Mouse (Mus musculus) midbrain, embryonic 14.5 days (tissue): ENCODE measurements around the gene Siglecf. TPM values are rescaled to one million over a fixed set of nuclear protein-coding genes. Genes with fewer than 3 reads are reported as not detected.
"Not testable (repeated sequence)": the region's sequence is repeated elsewhere in the genome, so short reads cannot be mapped to it uniquely, and the experiment has no call there.

Experiments used
- ATAC-seq: fragments of 200-750 bp; cut with Nextera tagmentation; 2 replicates; pipeline ENCODE4 v1.8.0; 2017; ENCODE audit warnings: moderate number of reproducible peaks, moderate library complexity; ENCODE audit not compliant: low FRiP score, low TSS enrichment
- DNase-seq: peaks from one replicate; pipeline ENCODE4 v3.0.0-alpha.2; 2015
- H3K27ac ChIP-seq: fragments of 300-500 bp; sonication (generic); replicated peaks from 2 replicates; pipeline ENCODE4 v1.5.1; 2014; ENCODE audit warnings: mild to moderate bottlenecking, low read depth, low read length, moderate library complexity
- H3K27me3 ChIP-seq: fragments of 300-500 bp; sonication (generic); 2 replicates; pipeline ENCODE4 v1.6.1; 2014; ENCODE audit warnings: low read length, control low read depth, mixed read lengths; ENCODE audit not compliant: control insufficient read depth, insufficient read depth
- H3K36me3 ChIP-seq: fragments of 300-500 bp; sonication (generic); 2 replicates; pipeline ENCODE4 v1.6.1; 2014; ENCODE audit warnings: low read length, control low read depth; ENCODE audit not compliant: control insufficient read depth, insufficient read depth
- H3K4me1 ChIP-seq: fragments of 300-500 bp; sonication (generic); 2 replicates; pipeline ENCODE4 v1.6.1; 2014; ENCODE audit warnings: mild to moderate bottlenecking, antibody characterized with exemption, low read length, control low read depth; ENCODE audit not compliant: control insufficient read depth, insufficient read depth
- H3K4me2 ChIP-seq: fragments of 300-500 bp; sonication (generic); 2 replicates; pipeline ENCODE4 v1.6.1; 2014; ENCODE audit warnings: mild to moderate bottlenecking, low read length, moderate library complexity
- H3K4me3 ChIP-seq: fragments of 300-500 bp; sonication (generic); replicated peaks from 2 replicates; pipeline ENCODE4 v1.5.1; 2014; ENCODE audit warnings: low read depth, low read length
- H3K9ac ChIP-seq: fragments of 300-500 bp; sonication (generic); replicated peaks from 2 replicates; pipeline ENCODE4 v1.6.1; 2014; ENCODE audit warnings: mild to moderate bottlenecking, low read length, moderate library complexity
- H3K9me3 ChIP-seq: fragments of 300-500 bp; sonication (generic); 2 replicates; pipeline ENCODE4 v1.6.1; 2016; ENCODE audit warnings: low read length, control low read depth, mixed read lengths; ENCODE audit not compliant: control insufficient read depth
- WGBS: fragments of 180-500 bp; shearing (Covaris S2); extraction: QIAGEN DNeasy Blood & Tissue Kit; methylation state at CpG from one replicate; pipeline ENCODE4 v1.1.7; 2014; 5-methylcytosine and 5-hydroxymethylcytosine counted together
- polyA plus RNA-seq: library from polyadenylated mRNA; unstranded; fragments of >200 nt; fragmentation: Nextera tagmentation; extraction: Ambion mirVana; gene quantifications from 2 replicates; pipeline ENCODE4 v1.2.1, GENCODE M21; 2014

The Siglecf gene
- polyA plus RNA-seq, 1 experiment from 2014 or later = 0.21 TPM

GRCm38 (mm10) chr7:43333899-43334298 lies 17.2 kb upstream of the Siglecf start:
- H3K4me2 ChIP-seq = no peak overlapping the region
- no peaks in the 10 kb centered on the region for H3K9me3 ChIP-seq
- 74% methylated on average over 2 of the region's 2 CpGs for WGBS
- DNase-seq = no peak
- no peak overlapping the region for H3K9ac ChIP-seq
- H3K36me3 ChIP-seq = no peaks in the 10 kb centered on the region
- H3K27ac ChIP-seq = no peak overlapping the region
- ATAC-seq = no peak
- no peak overlapping the region for H3K4me3 ChIP-seq
- no peaks in the 10 kb centered on the region for H3K27me3 ChIP-seq
- H3K4me1 ChIP-seq = no peaks in the 10 kb centered on the region

- no peaks in the 10 kb centered on the region for H3K27me3 ChIP-seq
- H3K9me3 ChIP-seq = no peaks in the 10 kb centered on the region
- H3K27ac ChIP-seq = no peak overlapping the region
- H3K9ac ChIP-seq = no peak overlapping the region
- H3K36me3 ChIP-seq = no peaks in the 10 kb centered on the region
- DNase-seq (no peak), ATAC-seq (no peak)
- no peak overlapping the region for H3K4me3 ChIP-seq
- no peaks in the 10 kb centered on the region for H3K4me1 ChIP-seq
- no peak overlapping the region for H3K4me2 ChIP-seq
- 91% methylated on average over 4 of the region's 4 CpGs for WGBS
Observed at GRCm38 (mm10) chr7:43340771-43341170, 10.4 kb upstream of the Siglecf start.

- no peaks in the 10 kb centered on the region for H3K36me3 ChIP-seq
- ATAC-seq (no peak), DNase-seq (no peak)
- no peaks in the 10 kb centered on the region for H3K4me1 ChIP-seq
- no peak overlapping the region for H3K4me2 ChIP-seq
- no peaks in the 10 kb centered on the region for H3K9me3 ChIP-seq
- no peak overlapping the region for H3K4me3 ChIP-seq
- H3K27me3 ChIP-seq = no peaks in the 10 kb centered on the region
- H3K9ac ChIP-seq = no peak overlapping the region
- H3K27ac ChIP-seq = no peak overlapping the region
- 77% methylated on average over 5 of the region's 5 CpGs for WGBS
Observed at GRCm38 (mm10) chr7:43343191-43343590, 8.0 kb upstream of the Siglecf start.

GRCm38 (mm10) chr7:43344020-43344419 lies 7.1 kb upstream of the Siglecf start:
- H3K4me3 ChIP-seq = no peak overlapping the region
- WGBS = 74% methylated on average over 2 of the region's 2 CpGs
- no peak overlapping the region for H3K4me2 ChIP-seq
- H3K9me3 ChIP-seq = no peaks in the 10 kb centered on the region
- no peaks in the 10 kb centered on the region for H3K36me3 ChIP-seq
- ATAC-seq = no peak
- no peaks in the 10 kb centered on the region for H3K27me3 ChIP-seq
- no peak overlapping the region for H3K27ac ChIP-seq
- H3K4me1 ChIP-seq = no peaks in the 10 kb centered on the region
- DNase-seq = no peak
- H3K9ac ChIP-seq = no peak overlapping the region

GRCm38 (mm10) chr7:43344491-43344890 lies 6.7 kb upstream of the Siglecf start:
- H3K9ac ChIP-seq = no peak overlapping the region
- H3K9me3 ChIP-seq = no peaks in the 10 kb centered on the region
- no peaks in the 10 kb centered on the region for H3K27me3 ChIP-seq
- H3K4me3 ChIP-seq = no peak overlapping the region
- no peaks in the 10 kb centered on the region for H3K4me1 ChIP-seq
- DNase-seq = no peak
- no peak overlapping the region for H3K4me2 ChIP-seq
- no peak overlapping the region for H3K27ac ChIP-seq
- no peaks in the 10 kb centered on the region for H3K36me3 ChIP-seq
- 78% methylated on average over 4 of the region's 4 CpGs for WGBS
- no peak for ATAC-seq

GRCm38 (mm10) chr7:43346148-43346547 lies 5.0 kb upstream of the Siglecf start:
- H3K36me3 ChIP-seq = no peaks in the 10 kb centered on the region
- H3K27ac ChIP-seq = no peak overlapping the region
- no peaks in the 10 kb centered on the region for H3K4me1 ChIP-seq
- H3K4me2 ChIP-seq = no peak overlapping the region
- no peak overlapping the region for H3K4me3 ChIP-seq
- 80% methylated on average over 4 of the region's 4 CpGs for WGBS
- no peak for ATAC-seq
- no peaks in the 10 kb centered on the region for H3K9me3 ChIP-seq
- H3K9ac ChIP-seq = no peak overlapping the region
- H3K27me3 ChIP-seq = no peaks in the 10 kb centered on the region
- no peak for DNase-seq

DNA sequence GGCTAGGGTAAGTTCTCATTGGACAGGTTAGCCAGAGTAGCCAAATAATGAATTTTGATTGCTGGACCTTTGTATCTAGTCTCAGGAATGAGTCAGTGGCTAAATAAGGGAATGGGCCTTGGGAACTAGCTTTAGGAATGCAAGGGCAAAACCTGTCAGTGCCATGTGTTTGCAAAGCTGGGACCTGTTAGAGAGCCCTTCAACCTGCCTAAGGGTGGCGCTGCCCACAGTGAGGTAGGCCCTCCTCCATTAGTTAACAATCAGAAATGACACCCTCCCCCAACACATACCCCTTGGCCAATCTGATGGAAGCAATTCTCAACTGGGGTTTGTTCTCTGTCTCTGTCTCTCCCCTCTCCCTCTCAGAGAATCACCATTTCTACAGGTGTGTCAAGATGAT lies 4.6 kb upstream of the Siglecf start:
- Histone ChIP-seq H3K4me3 (no peak overlapping the region), H3K27me3 (no peaks in the 10 kb centered on the region), H3K9ac (no peak overlapping the region), H3K36me3 (no peaks in the 10 kb centered on the region), H3K27ac (no peak overlapping the region), H3K9me3 (no peaks in the 10 kb centered on the region), H3K4me1 (no peaks in the 10 kb centered on the region), H3K4me2 (no peak overlapping the region)
- ATAC-seq = no peak
- no peak for DNase-seq
- WGBS = 74% methylated on average over 1 of the region's 1 CpGs

DNA sequence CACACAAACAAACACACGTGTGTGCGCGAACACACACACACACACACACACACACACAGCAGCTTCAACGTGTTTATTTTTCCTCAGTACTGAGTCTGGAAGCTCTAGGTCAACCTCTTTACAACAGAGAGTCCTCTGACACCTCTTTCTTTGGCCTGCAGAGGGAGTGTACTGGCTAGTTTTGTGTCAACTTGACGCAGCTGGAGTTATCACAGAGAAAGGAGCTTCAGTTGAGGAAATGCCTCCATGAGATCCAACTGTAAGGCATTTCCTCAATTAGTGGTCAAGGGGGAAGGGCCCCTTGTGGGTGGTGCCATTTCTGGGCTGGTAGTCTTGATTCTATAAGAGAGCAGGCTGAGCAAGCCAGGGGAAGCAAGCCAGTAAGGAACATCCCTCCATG lies 1.5 kb upstream of the Siglecf start:
- H3K4me3 ChIP-seq = not testable (repeated sequence)

GRCm38 (mm10) chr7:43353118-43353517 lies 2.0 kb downstream of the Siglecf start:
- no peaks in the 10 kb centered on the region for H3K27me3 ChIP-seq
- no peaks in the 10 kb centered on the region for H3K4me1 ChIP-seq
- no peak for DNase-seq
- no peak overlapping the region for H3K9ac ChIP-seq
- H3K27ac ChIP-seq = no peak overlapping the region
- 70% methylated on average over 4 of the region's 4 CpGs for WGBS
- H3K36me3 ChIP-seq = no peaks in the 10 kb centered on the region
- H3K9me3 ChIP-seq = no peaks in the 10 kb centered on the region
- H3K4me3 ChIP-seq = no peak overlapping the region
- H3K4me2 ChIP-seq = no peak overlapping the region
- ATAC-seq = no peak

More for the DNA sequence above, 1.5 kb upstream of the Siglecf start:
- H3K4me2 ChIP-seq, H3K9me3 ChIP-seq, H3K27ac ChIP-seq, H3K36me3 ChIP-seq, ATAC-seq, H3K9ac ChIP-seq, H3K4me1 ChIP-seq, H3K27me3 ChIP-seq: not testable (repeated sequence)
- peak; percentile 2 for DNase-seq
- 72% methylated on average over 5 of the region's 5 CpGs for WGBS
